Mouse (Mus musculus) heart, embryonic 15.5 days (tissue): Measurements from ENCODE around the gene Zfp366. TPM values are rescaled to one million over a fixed set of nuclear protein-coding genes. Genes with fewer than 3 reads are reported as not detected.

Experiments used
- ATAC-seq: fragments of 200-750 bp; cut with Nextera tagmentation; replicated peaks from 2 replicates; pipeline ENCODE4 v1.8.0; 2017; ENCODE audit warnings: low read depth, moderate TSS enrichment; ENCODE audit not compliant: insufficient number of reproducible peaks, insufficient read depth, low FRiP score
- H3K27ac ChIP-seq: fragments of 300-500 bp; sonication (generic); 2 replicates; pipeline ENCODE4 v1.5.1; 2015; ENCODE audit warnings: mild to moderate bottlenecking, inconsistent platforms
- H3K27me3 ChIP-seq: fragments of 300-500 bp; sonication (generic); 2 replicates; pipeline ENCODE4 v1.6.1; 2015; ENCODE audit warnings: inconsistent platforms
- H3K36me3 ChIP-seq: fragments of 300-500 bp; sonication (generic); 2 replicates; pipeline ENCODE4 v1.6.1; 2015; ENCODE audit warnings: mild to moderate bottlenecking, inconsistent platforms
- H3K4me1 ChIP-seq: fragments of 300-500 bp; sonication (generic); replicated peaks from 2 replicates; pipeline ENCODE4 v1.6.1; 2015; ENCODE audit warnings: inconsistent platforms
- H3K4me2 ChIP-seq: fragments of 300-500 bp; sonication (generic); 2 replicates; pipeline ENCODE4 v1.6.1; 2015; ENCODE audit warnings: inconsistent platforms, mild to moderate bottlenecking, moderate library complexity
- H3K4me3 ChIP-seq: fragments of 300-500 bp; sonication (generic); 2 replicates; pipeline ENCODE4 v1.5.1; 2015; ENCODE audit warnings: mild to moderate bottlenecking, inconsistent platforms
- H3K9ac ChIP-seq: fragments of 300-500 bp; sonication (generic); 2 replicates; pipeline ENCODE4 v1.6.1; 2015; ENCODE audit warnings: mild to moderate bottlenecking, inconsistent platforms
- H3K9me3 ChIP-seq: fragments of 300-500 bp; sonication (generic); replicated peaks from 2 replicates; pipeline ENCODE4 v1.6.1; 2016; ENCODE audit warnings: inconsistent platforms
- WGBS: fragments of 180-500 bp; shearing (Covaris S2); methylation state at CpG from one replicate; pipeline ENCODE4 v1.1.7; 2015; ENCODE audit warnings: mixed read lengths; 5-methylcytosine and 5-hydroxymethylcytosine counted together
- polyA plus RNA-seq: library from polyadenylated mRNA; unstranded; fragments of >200 nt; fragmentation: Nextera tagmentation; extraction: Ambion mirVana; gene quantifications from 2 replicates; pipeline ENCODE4 v1.2.1, GENCODE M21; 2015

The Zfp366 gene
- polyA plus RNA-seq, 1 experiment from 2014 or later, result 0.62 TPM

DNA sequence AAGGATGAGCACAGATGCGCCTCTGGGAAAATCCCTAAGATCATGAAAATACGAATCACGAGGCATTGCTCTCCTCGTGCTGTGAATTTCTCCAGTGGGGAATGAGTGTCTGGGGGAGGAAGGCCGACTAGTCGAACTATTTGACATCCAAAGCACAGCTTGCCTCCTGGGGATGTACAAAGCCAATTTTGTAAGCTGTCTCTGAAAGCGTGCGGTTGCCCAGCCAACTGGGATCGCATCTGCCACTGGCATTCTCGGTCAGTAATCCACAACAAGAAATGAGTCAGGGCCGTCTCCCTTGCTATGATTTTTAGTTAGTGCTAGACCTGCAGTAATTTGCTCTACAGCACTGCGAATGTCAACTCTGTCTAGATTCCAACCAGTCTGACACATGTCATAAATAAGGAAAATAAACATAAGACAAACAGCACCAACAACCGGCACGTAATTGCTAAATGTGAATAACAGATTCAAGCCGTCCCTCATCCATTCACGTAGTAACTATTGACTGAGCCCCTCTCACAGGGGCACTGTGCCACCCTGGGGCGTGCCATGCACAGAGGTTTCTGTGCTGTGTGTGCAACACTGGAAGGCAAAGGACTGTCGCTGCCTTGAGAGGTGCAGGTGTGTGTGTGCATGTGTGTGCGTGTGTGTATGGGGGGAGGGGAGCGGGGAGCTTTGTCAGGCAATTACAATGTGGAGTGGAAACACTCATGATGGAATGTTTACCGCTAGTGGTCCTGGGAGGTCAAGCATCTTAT, 100.0 kb downstream of the Zfp366 start:
- no peak overlapping the region for H3K27ac ChIP-seq
- peaks cover 5% of the 10 kb centered on the region for H3K4me1 ChIP-seq
- no peak overlapping the region for H3K4me2 ChIP-seq
- no peak overlapping the region for H3K9ac ChIP-seq
- 81% methylated on average over 21 of the region's 21 CpGs for WGBS
- H3K9me3 ChIP-seq, result no peaks in the 10 kb centered on the region
- H3K36me3 ChIP-seq, result no peaks in the 10 kb centered on the region
- ATAC-seq, result no peak
- no peaks in the 10 kb centered on the region for H3K27me3 ChIP-seq
- H3K4me3 ChIP-seq, result no peak overlapping the region

DNA sequence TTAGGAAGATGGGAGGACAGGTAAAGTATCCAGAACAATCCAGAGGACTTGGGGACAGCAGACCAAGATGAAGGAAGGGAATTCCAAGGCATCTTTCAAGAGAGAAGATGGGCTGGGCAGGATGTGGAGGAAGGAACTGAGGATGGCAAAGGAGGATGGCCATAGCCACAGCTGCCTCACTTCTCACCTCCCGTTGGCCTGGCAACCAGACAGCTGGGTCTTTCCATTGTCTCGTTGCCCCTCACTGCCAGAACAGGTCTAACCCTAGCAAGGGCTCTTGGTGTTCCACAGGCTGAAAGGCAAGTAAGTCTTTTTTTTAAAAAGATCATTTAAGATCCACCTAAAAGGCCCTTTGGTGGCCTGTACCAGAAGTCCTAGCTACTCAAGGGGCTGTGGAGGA, 100.6 kb downstream of the Zfp366 start:
- Histone ChIP-seq H3K4me2 (no peak overlapping the region), H3K27me3 (no peaks in the 10 kb centered on the region), H3K27ac (no peak overlapping the region), H3K4me3 (no peak overlapping the region), H3K4me1 (peaks cover 5% of the 10 kb centered on the region), H3K9me3 (no peaks in the 10 kb centered on the region), H3K36me3 (no peaks in the 10 kb centered on the region), H3K9ac (no peak overlapping the region)
- no peak for ATAC-seq
- 65% methylated on average over 2 of the region's 2 CpGs for WGBS

DNA sequence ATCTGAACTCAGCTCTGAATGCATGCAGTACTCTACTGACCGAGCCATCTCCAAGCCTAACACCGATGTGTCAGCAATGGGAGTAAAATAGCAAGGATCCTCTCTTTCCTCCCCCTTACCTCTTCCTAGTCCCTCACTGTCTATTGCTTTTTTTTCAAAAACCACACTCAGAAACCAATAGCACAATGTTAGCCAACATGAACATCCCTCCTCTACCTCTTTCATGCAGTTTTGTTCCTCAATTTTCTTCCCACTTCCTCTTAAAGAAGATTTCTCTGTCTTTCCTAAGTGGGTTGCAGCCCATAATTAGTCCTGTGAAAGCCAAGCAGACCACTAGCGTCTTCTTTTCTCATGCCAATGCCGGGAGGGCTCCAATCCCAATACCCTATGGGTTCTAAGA, 102.6 kb downstream of the Zfp366 start:
- H3K27me3 ChIP-seq, result no peaks in the 10 kb centered on the region
- H3K27ac ChIP-seq, result no peak overlapping the region
- H3K4me2 ChIP-seq, result no peak overlapping the region
- 90% methylated on average over 4 of the region's 4 CpGs for WGBS
- H3K36me3 ChIP-seq, result no peaks in the 10 kb centered on the region
- ATAC-seq, result no peak
- H3K4me1 ChIP-seq, result peaks cover 5% of the 10 kb centered on the region
- no peak overlapping the region for H3K4me3 ChIP-seq
- H3K9ac ChIP-seq, result no peak overlapping the region
- no peaks in the 10 kb centered on the region for H3K9me3 ChIP-seq

DNA sequence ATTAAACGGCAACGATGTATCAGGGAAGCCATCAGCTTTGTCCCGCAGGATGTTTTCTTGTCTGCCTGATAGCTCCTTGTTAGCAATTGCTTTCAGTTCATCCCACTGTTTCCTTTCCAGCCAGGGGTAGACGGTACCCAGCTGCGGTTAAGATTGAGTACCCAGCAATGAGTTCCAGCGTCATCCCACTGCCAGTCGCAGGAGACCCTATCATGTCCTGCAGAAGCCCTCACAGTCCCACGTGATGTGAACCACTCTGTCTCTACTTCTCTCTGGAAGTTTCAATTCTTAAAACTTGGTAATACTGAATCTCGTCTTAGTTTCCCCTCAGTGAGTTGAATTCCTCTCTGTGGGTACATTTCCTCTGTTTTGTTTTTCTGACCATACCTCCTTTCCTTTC, 103.2 kb downstream of the Zfp366 start:
- Histone ChIP-seq H3K27ac (no peak overlapping the region), H3K4me3 (no peak overlapping the region), H3K4me2 (no peak overlapping the region), H3K36me3 (no peaks in the 10 kb centered on the region), H3K9me3 (no peaks in the 10 kb centered on the region), H3K9ac (no peak overlapping the region), H3K4me1 (peaks cover 5% of the 10 kb centered on the region), H3K27me3 (no peaks in the 10 kb centered on the region)
- 73% methylated on average over 9 of the region's 9 CpGs for whole genome bisulfite sequencing
- no peak for ATAC-seq

DNA sequence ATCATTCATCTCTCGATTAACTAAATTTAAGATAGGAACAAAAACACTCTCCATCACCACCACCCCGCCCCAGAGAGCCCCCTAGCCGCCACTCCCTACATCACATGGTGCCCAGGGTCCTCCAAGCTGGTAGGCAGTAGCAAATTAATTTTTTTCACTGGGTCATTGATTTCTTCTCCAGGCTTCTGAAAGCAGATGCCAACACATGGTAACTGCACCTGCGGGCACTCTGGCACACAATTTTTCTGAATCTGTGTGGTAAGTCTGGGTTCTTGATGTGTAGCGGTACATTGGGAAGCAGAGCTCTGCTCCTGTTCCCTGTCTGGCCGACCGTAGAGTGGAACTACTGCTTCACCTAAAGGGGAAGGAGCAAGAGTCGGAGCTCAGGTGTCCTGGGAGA, 106.1 kb downstream of the Zfp366 start:
- H3K27ac ChIP-seq, result no peak overlapping the region
- H3K36me3 ChIP-seq, result no peaks in the 10 kb centered on the region
- H3K9me3 ChIP-seq, result no peaks in the 10 kb centered on the region
- H3K4me3 ChIP-seq, result no peak overlapping the region
- H3K27me3 ChIP-seq, result no peaks in the 10 kb centered on the region
- no peak overlapping the region for H3K9ac ChIP-seq
- no peaks in the 10 kb centered on the region for H3K4me1 ChIP-seq
- no peak overlapping the region for H3K4me2 ChIP-seq
- 86% methylated on average over 8 of the region's 8 CpGs for WGBS
- no peak for ATAC-seq

DNA sequence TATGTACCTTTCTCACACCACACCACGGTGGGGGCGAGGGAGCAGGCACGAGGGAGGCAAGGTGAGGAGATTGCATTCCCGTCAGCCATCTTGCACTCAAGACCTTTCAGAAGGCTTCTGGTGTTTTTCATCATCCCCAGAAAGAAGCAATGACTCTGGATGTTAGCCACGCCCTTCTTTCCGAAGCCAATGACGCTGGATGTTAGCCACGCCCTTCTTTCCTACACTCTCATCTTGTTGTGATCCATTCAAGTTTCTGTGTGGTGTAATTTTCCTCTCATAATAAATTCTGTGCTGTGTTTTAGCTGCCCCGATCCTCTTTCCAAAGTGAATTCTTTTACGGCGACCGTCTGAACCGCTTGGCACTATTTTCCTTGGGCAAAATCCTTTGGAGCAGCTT, 109.6 kb downstream of the Zfp366 start:
- Histone ChIP-seq H3K27ac (no peak overlapping the region), H3K9ac (no peak overlapping the region), H3K36me3 (no peaks in the 10 kb centered on the region), H3K4me2 (no peak overlapping the region), H3K9me3 (no peaks in the 10 kb centered on the region), H3K4me1 (no peaks in the 10 kb centered on the region), H3K4me3 (no peak overlapping the region), H3K27me3 (no peaks in the 10 kb centered on the region)
- ATAC-seq, result no peak
- 88% methylated on average over 13 of the region's 13 CpGs for WGBS

DNA sequence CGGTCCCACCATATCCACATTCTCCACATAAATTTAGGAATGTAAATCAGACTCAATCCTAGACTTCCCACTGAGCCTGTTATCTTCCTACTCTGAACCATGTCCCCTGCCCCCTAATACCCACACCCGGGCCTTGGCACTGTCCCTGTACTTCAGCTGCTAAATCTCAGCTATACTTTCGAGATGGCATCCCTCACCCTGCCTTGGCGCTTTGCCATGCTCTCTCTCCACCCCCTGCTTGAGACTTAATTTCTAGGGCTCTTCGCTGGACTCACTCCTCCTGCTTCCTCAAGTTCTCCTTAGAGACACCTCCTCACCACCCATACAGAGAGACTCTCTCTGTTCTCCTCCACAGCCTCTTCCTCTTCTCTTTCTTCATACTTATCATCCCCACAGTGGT, 115.3 kb downstream of the Zfp366 start:
- H3K4me2 ChIP-seq, result no peak overlapping the region
- no peak for ATAC-seq
- peaks cover 19% of the 10 kb centered on the region for H3K4me1 ChIP-seq
- H3K4me3 ChIP-seq, result no peak overlapping the region
- no peaks in the 10 kb centered on the region for H3K27me3 ChIP-seq
- 64% methylated on average over 5 of the region's 5 CpGs for WGBS
- H3K27ac ChIP-seq, result no peak overlapping the region
- no peaks in the 10 kb centered on the region for H3K9me3 ChIP-seq
- H3K36me3 ChIP-seq, result no peaks in the 10 kb centered on the region
- H3K9ac ChIP-seq, result no peak overlapping the region

Other genes with a start within 250 kb of the Zfp366 start
- not detected in 2 replicates for gene 1700024P04Rik, start 200.3 kb upstream of the Zfp366 start, polyA plus RNA-seq
- 63.9 and 71.8 TPM in 2 replicates for gene Ptcd2, start 159.9 kb downstream of the Zfp366 start, polyA plus RNA-seq
- 77.5 and 78.5 TPM in 2 replicates for gene Mrps27, start 160.0 kb downstream of the Zfp366 start, polyA plus RNA-seq